Mouse (Mus musculus) induced T-regulatory cell, adult 2 months (primary cell): Measurements from ENCODE around the gene Nedd8.

Experiments
- DNase-seq: peaks from one replicate; pipeline ENCODE4 v3.0.0-alpha.2; 2012; ENCODE audit warnings: low read depth

Nedd8 gene

DNA sequence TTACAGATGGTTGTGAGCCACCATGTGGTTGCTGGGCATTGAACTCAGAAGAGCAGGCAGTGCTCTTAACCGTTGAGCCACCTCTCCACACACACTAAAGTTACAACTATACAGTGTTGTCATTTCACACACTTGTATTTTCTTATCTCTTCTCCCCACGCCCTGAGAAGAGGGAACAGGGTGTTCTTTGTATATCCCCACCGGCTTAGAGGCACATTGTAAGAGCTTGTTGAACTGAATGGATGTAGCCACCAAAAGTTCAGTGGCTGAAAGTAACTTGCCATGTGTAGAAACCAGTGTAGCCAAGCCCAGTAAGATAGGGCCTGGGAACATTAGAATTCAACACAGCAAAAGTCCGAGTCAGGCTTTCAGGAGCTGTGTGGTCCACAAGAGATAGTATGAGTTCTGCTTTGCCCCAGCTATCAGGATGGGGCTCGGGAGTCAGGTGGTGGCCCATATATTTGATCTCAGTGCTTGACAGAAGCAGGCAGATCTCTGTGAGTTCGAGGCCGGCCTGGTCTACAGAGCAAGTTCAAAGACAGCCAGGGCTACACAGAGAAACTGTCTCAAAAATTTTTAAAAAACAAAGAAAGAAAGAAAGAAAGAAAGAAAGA is 57.3 kb downstream of the Nedd8 start:
- no peak for DNase-seq

DNA sequence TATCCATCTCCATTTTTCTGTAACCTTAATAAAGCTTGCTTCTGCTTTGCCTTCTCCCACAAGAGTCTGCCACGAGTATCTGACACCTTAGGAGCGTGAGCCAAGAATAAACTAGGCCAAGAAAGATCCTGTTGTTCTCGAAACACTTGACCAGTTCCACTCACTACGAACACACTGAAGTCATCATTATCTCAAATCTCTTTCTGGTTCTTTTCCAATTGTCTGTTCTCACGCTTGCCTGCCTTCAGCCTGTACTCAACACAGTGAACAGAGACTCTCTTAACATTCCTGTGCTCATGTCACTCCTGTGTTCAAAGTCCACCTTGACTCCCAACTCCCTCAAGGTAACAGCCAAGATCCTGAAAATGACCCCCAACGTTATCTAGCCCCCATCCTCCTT is 58.6 kb downstream of the Nedd8 start:
- no peak for DNase-seq
